Mouse (Mus musculus): ENCODE measurements around the gene Mto1.
"Not testable (repeated sequence)": the region's sequence is repeated elsewhere in the genome, so short reads cannot be mapped to it uniquely, and the experiment has no call there.

The Mto1 gene

DNA sequence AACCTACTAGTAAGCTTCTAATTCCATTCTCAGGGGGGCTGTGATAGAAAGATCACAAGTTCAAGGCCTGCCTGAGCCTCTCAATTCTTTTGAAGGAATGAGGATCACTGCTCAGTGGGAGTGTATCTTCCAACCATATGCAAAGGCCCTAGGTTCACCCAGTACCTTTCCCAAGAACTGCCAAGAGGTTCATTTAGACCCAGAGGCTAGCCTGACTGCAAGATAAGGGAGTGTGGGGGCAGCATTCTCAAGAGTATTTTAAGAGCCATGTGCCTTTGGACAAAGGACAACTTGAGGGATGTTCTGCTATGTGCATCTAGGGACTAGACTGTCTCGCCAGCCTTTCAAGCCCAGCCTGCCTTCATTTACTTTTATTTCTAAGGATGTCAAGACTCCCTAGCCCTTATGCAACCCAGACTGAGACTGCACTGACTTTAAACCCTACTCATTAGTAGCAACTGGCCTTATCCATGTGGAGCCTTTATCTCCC, 28.6 kb downstream of the Mto1 start:
- no peak for DNase-seq

GRCm38 (mm10) chr9:78477021-78477551, 29.1 kb downstream of the Mto1 start:
- no peak for DNase-seq

GRCm38 (mm10) chr9:78478009-78478605, 30.1 kb downstream of the Mto1 start:
- not testable (repeated sequence) for DNase-seq

DNA sequence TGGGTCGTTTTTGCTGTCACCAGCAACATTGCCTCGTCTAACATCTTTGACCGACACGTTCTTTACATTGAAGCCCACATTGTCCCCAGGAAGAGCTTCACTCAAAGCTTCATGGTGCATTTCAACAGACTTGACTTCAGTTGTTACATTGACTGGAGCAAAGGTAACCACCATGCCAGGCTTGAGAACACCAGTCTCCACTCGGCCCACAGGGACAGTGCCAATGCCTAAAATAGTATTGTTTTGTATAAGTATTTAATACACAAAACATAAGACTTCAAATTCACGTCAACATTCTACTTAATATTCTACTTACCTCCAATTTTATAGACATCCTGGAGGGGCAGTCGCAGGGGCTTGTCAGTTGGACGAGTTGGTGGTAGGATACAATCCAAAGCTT, 31.3 kb downstream of the Mto1 start:
- DNase-seq, result not testable (repeated sequence)

GRCm38 (mm10) chr9:78480227-78480626, 32.2 kb downstream of the Mto1 start:
- not testable (repeated sequence) for DNase-seq

DNA sequence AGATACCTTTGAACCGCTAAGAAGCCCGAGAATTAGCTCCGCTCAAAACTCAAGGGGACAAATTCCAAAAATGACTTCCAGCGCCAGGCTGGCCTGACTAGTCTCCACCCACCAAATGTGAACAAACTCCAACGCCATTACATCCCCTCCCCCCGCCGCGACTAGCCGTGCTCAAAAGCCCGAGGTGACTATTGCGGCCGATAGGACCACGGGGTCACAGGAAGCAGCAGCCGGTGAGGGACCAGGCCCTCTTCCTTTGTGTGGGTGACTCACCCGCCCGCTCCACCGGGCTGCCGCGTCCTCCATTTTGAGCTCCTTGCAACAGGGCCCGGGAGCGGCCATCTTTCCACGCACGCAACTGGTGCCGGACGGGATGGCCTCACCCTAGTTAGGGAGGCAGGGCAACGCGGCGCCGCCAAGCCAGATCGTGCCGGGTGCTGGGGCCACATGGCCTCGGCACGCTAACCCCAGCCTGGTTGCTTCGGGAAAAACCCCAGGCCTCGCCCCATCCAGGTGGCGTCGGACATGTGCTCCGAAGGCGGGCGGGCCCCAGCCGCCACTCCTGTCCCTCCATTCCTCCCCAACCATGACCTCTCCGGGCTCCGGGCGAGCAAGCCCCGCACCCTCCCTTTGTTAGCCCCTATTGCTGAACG, 32.8 kb downstream of the Mto1 start:
- peak; percentile 84 for DNase-seq

- DNase-seq, result peak; percentile 97
Measured at GRCm38 (mm10) chr9:78481423-78482331, 33.7 kb downstream of the Mto1 start.

GRCm38 (mm10) chr9:78482386-78482785, 34.4 kb downstream of the Mto1 start:
- no peak for DNase-seq

DNA sequence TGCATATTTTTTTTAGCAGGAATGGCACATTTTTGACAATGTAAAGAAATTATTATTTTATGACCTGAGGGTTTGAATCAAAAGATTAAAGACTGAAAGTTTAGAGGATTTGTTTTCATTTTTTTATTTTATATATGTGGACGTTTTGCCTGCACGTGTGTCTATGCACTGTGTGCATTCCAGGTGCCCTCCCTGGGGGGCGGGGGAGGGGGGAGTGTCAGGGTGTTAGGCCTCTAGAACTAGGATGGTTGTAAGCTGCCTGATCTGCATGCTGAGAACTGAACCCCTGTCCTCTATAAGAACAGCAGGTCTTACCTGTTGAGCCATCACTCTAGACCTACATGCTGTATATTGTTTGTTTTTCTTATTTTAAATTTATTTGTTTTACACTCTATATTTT, 36.7 kb downstream of the Mto1 start:
- DNase-seq, result no peak

- not testable (repeated sequence) for DNase-seq
Measured at GRCm38 (mm10) chr9:78488021-78488420, 40.0 kb downstream of the Mto1 start.

DNA sequence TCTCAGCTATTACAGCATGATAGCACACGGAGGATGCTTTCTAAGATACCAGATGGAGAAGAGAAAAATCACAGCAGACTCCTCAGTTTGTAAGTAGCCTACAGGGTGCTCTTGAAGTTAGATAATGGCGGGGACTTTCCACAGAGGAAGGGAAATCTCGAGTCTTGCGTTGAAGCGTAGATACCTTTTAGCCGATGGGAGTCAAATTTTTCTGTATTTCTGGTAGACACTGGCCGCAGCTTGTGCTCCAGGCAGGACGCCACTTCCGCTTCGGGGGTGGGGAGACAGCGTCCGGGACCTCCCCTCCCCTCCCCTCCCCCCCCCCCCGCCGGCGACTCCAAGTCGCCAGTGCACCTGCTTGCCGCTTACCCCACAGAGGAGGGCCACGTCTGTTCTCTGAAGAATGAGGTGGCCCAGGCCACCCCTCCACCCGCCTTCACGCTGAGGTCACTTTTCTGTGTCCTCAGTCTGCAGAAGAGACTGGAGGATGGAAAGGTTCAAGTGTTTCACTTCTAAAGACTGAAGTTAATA, 40.9 kb downstream of the Mto1 start, which contains the start of gene Eef1a1:
Gene Eef1a1 (minus strand): TSS at position 262 of the 531 bp plus-strand sequence.
- peak; percentile 67 for DNase-seq

DNA sequence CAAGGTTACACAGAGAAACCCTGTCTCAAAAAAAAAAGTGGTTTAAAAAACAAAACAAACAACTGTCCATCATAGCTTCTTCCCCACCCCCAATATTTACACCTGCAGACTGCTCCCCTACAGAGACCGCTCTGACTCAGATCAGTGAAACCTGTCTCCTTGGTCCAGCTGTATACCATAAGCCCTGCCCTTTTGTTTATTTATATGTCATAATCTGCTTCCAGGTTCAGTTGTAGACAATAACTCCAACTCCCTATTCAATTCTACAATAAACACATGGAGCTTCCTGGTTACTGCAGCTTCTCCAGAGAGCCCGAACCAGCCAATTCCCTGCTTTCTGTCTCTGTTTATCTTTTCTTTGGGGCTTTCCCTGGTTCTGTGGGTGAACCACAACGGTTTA, 43.2 kb downstream of the Mto1 start:
- no peak for DNase-seq

- no peak for DNase-seq
Measured at GRCm38 (mm10) chr9:78492254-78492653, 44.2 kb downstream of the Mto1 start.

GRCm38 (mm10) chr9:78493171-78493570, 45.2 kb downstream of the Mto1 start:
- no peak for DNase-seq

GRCm38 (mm10) chr9:78500386-78500785, 52.4 kb downstream of the Mto1 start:
- DNase-seq, result no peak

GRCm38 (mm10) chr9:78501284-78501683, 53.3 kb downstream of the Mto1 start:
- no peak for DNase-seq

DNA sequence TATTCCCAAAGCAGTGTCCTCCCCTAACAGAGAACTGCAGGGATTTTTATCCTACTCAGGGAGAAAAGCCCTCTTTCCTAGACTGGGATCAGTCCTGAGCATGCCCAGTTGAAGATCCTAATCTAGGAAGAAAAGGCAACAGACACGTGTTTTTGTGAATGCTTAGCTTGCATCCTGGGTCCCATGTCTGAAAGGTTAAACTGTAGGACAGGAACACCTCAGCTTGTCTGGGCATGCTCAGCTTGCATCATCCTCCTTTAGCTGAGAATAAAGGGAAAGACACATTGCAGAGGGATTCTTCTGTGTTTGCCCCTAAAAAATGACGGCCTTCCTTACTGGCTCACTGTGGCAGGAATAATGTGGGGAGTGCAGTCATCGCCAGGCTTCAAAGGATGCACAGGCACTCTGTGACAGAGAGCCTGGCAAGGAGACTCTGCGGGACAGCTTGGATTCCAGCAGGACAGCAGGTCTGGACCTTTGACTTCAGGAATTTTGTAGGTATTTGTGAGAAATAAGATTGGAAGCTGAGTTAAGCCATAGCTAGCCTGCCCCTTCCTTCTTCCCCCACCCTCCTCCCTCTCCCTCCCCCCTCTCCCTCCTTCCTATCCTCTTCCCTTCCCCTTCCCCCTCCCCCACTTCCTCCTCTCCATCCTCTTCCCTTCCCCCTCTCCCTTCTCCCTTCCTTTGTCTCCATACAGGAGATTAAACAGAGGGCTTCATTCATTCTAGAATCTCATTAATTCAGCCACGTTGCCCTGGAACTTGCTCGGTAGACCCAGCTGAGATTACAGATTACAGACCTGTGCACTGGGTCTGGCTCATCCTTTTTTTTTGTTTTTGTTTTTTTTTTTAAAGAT, 55.4 kb downstream of the Mto1 start:
- DNase-seq, result no peak

GRCm38 (mm10) chr9:78504133-78504532, 56.1 kb downstream of the Mto1 start:
- DNase-seq, result no peak

- DNase-seq, result no peak
Measured at GRCm38 (mm10) chr9:78504679-78505078, 56.7 kb downstream of the Mto1 start.

DNA sequence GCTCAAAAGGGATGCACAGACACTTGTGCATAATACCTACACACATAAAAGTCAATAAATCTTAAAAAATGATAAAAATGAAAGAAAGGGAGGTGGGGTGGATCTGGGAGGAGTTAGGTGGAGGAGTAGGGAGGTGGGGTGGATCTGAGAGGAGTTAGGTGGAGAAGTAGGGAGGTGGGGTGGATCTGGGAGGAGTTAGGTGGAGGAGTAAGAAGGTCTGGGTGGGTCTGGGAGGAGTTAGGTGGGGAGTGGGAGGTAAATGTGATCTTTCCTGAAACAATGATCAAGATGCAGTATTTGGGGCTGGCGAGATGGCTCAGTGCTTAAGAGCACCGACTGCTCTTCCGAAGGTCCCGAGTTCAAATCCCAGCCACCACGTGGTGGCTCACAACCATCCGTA, 57.2 kb downstream of the Mto1 start:
- DNase-seq, result no peak

DNA sequence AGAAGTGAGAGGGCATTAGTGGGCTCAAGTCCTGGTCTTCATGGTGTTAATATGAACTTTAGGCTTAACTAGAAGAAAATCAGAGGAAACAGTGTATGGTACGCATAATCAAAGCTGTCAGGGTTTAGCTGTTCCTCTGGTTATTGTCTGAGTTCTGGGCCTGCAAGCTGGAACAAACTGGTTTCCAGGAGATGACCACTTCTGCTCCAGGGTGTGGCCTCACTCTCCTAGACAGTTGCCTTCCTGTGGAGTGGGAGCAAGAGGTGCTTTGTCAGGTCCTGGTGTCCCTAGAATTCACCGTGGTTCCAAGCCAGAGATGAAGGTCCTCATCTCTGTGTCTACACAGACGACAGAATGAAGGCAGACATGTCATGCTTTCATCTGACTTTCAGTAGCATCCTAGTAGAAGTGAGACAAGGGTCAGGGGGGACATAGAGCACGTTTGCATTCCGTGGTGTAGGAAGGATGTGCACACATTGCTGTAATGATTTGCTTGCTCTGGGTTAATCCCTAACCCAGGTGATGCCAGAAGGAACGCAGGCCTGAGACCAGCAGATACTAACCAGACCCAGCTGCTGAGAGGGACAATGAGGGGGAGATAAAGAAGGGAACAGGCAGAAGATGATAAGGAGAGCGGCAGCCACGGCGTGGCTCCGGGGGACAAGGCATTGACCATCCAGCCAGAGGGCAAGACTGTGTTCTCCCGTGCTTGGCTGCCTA, 58.2 kb downstream of the Mto1 start:
- DNase-seq, result no peak

Measured in thymus, postnatal 4 days (tissue).